Mouse (Mus musculus): ENCODE measurements at regions not wholly inside any gene's neighbourhood (a gene's known extent, or its start where the extent isn't known, plus 50 kb on each side); places are given as distances from the start of the nearest gene placed in this dataset.

GRCm38 (mm10) chr16:52747744-52748143 is 293.9 kb upstream of the Alcam start:
- Histone ChIP-seq H3K27ac (ENCODE audit: low read depth, low read length) (no peak overlapping the region), H3K4me1 (replicated peaks; ENCODE audit: control insufficient read depth, insufficient read depth, low read length) (no peaks in the 10 kb centered on the region), H3K9ac (ENCODE audit: low read length) (no peak overlapping the region), H3K9me3 (ENCODE audit: control insufficient read depth, low read length) (no peaks in the 10 kb centered on the region), H3K36me3 (ENCODE audit: control insufficient read depth, insufficient read depth, low read length) (no peaks in the 10 kb centered on the region), H3K4me3 (ENCODE audit: low read depth, low read length) (no peak overlapping the region), H3K4me2 (ENCODE audit: low read depth, low read length, severe bottlenecking) (no peak overlapping the region), H3K27me3 (ENCODE audit: control insufficient read depth, insufficient read depth, low read length) (no peaks in the 10 kb centered on the region)
- ATAC-seq (replicated peaks; ENCODE audit: low FRiP score) (no peak), DNase-seq (ENCODE audit: low spot score) (no peak)
- 91% methylated on average over 3 of the region's 3 CpGs for WGBS

- no peaks in the 10 kb centered on the region for H3K27me3 ChIP-seq (ENCODE audit: control insufficient read depth, insufficient read depth, low read length)
- H3K4me2 ChIP-seq (ENCODE audit: low read depth, low read length, severe bottlenecking): no peak overlapping the region
- no peak overlapping the region for H3K9ac ChIP-seq (ENCODE audit: low read length)
- no peak for DNase-seq (ENCODE audit: low spot score)
- H3K27ac ChIP-seq (ENCODE audit: low read depth, low read length): no peak overlapping the region
- H3K4me3 ChIP-seq (ENCODE audit: low read depth, low read length): no peak overlapping the region
- 60% methylated on average over 3 of the region's 3 CpGs for WGBS
- no peak for ATAC-seq (replicated peaks; ENCODE audit: low FRiP score)
- no peaks in the 10 kb centered on the region for H3K36me3 ChIP-seq (ENCODE audit: control insufficient read depth, insufficient read depth, low read length)
- H3K9me3 ChIP-seq (ENCODE audit: control insufficient read depth, low read length): no peaks in the 10 kb centered on the region
- no peaks in the 10 kb centered on the region for H3K4me1 ChIP-seq (replicated peaks; ENCODE audit: control insufficient read depth, insufficient read depth, low read length)
These were observed 292.3 kb upstream of the Alcam start for GRCm38 (mm10) chr16:52746186-52746585.

DNA sequence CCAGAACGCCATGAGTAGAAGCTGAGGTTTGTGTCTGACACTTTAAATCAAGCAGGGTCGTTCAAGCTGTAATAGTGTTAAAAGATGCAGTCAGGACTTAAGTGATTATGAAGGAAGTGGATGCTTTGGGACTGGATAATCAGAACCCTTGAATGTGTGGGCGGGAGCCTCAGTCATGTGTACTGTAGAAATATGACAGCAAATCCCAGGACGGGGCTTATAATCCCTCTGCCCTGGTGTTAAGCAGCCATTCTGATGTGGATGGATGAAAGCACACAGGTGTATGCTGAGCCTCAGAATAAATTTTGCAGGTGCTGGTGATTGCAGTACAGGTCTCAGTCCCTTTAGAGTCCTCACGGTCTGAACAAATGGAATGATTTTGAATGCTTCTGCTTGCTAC is 290.8 kb upstream of the Alcam start:
- H3K4me1 ChIP-seq (replicated peaks; ENCODE audit: control insufficient read depth, insufficient read depth, low read length): no peaks in the 10 kb centered on the region
- H3K36me3 ChIP-seq (ENCODE audit: control insufficient read depth, insufficient read depth, low read length): no peaks in the 10 kb centered on the region
- H3K4me2 ChIP-seq (ENCODE audit: low read depth, low read length, severe bottlenecking): no peak overlapping the region
- H3K9me3 ChIP-seq (ENCODE audit: control insufficient read depth, low read length): no peaks in the 10 kb centered on the region
- 84% methylated on average over 5 of the region's 5 CpGs for WGBS
- H3K9ac ChIP-seq (ENCODE audit: low read length): no peak overlapping the region
- no peak overlapping the region for H3K4me3 ChIP-seq (ENCODE audit: low read depth, low read length)
- no peak overlapping the region for H3K27ac ChIP-seq (ENCODE audit: low read depth, low read length)
- H3K27me3 ChIP-seq (ENCODE audit: control insufficient read depth, insufficient read depth, low read length): no peaks in the 10 kb centered on the region
- ATAC-seq (replicated peaks; ENCODE audit: low FRiP score) (no peak), DNase-seq (ENCODE audit: low spot score) (no peak)

DNA sequence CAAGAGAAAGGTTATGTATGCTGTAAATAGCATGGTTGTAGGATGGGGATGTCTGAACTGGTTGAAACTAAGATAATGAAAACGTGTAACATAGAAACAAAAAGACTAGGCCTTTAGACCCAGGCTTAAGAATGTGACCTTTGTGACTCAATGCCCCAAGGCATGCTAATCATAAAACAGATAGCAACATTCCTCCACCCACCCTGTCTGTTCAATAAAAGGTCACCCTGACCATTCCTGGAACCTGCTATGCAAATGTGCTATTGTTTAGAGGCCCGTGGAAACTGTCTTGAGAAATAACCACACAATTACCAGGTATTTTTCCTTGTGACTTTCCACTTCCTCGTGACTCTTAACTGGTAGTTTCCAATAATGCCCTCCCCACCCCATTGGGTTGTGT is 288.3 kb upstream of the Alcam start:
- no peak for ATAC-seq (replicated peaks; ENCODE audit: low FRiP score)
- no peak overlapping the region for H3K4me3 ChIP-seq (ENCODE audit: low read depth, low read length)
- no peak for DNase-seq (ENCODE audit: low spot score)
- WGBS: 77% methylated on average over 3 of the region's 3 CpGs
- H3K9me3 ChIP-seq (ENCODE audit: control insufficient read depth, low read length): no peaks in the 10 kb centered on the region
- H3K27ac ChIP-seq (ENCODE audit: low read depth, low read length): no peak overlapping the region
- no peak overlapping the region for H3K4me2 ChIP-seq (ENCODE audit: low read depth, low read length, severe bottlenecking)
- H3K27me3 ChIP-seq (ENCODE audit: control insufficient read depth, insufficient read depth, low read length): no peaks in the 10 kb centered on the region
- no peaks in the 10 kb centered on the region for H3K36me3 ChIP-seq (ENCODE audit: control insufficient read depth, insufficient read depth, low read length)
- H3K4me1 ChIP-seq (replicated peaks; ENCODE audit: control insufficient read depth, insufficient read depth, low read length): no peaks in the 10 kb centered on the region
- no peak overlapping the region for H3K9ac ChIP-seq (ENCODE audit: low read length)

DNA sequence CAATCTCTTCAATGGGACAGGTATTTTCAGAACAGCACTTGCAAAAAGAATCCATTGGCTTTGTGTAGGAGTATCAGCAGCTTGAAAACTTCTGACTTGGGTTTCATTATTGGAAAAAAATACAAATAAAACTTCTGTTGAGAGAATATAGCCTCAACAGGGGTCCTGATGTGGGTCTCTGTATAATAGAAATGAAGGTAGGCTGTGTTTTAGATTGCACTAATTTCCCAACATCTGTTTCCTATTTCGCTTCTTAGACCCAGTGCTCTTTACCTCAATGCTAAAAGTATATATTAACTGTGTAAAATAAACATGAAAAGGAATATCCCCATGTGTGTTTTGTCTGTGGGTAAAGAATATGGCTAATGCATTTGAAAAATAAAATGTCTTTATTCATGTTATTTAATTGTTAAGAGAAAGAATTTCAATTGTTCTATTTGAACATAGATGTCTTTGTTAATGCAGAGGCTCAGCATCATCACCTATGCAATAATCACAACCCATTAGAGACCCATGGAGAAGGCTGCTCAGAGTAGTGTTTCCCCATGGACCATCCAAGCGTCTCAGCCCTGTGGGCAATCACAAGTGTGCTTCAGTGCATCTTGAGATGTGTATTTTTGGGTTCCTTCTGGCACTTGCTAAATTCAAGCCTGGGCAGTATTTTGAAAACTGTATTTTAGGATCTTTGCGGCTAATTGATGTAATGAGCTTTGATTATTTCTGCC is 272.4 kb upstream of the Alcam start:
- H3K4me2 ChIP-seq (ENCODE audit: low read depth, low read length, severe bottlenecking): no peak overlapping the region
- H3K4me3 ChIP-seq (ENCODE audit: low read depth, low read length): no peak overlapping the region
- no peaks in the 10 kb centered on the region for H3K4me1 ChIP-seq (replicated peaks; ENCODE audit: control insufficient read depth, insufficient read depth, low read length)
- no peak overlapping the region for H3K9ac ChIP-seq (ENCODE audit: low read length)
- no peak overlapping the region for H3K27ac ChIP-seq (ENCODE audit: low read depth, low read length)
- WGBS: 82% methylated on average over 3 of the region's 3 CpGs
- no peak for ATAC-seq (replicated peaks; ENCODE audit: low FRiP score)
- no peaks in the 10 kb centered on the region for H3K9me3 ChIP-seq (ENCODE audit: control insufficient read depth, low read length)
- H3K36me3 ChIP-seq (ENCODE audit: control insufficient read depth, insufficient read depth, low read length): no peaks in the 10 kb centered on the region
- no peaks in the 10 kb centered on the region for H3K27me3 ChIP-seq (ENCODE audit: control insufficient read depth, insufficient read depth, low read length)
- no peak for DNase-seq (ENCODE audit: low spot score)

DNA sequence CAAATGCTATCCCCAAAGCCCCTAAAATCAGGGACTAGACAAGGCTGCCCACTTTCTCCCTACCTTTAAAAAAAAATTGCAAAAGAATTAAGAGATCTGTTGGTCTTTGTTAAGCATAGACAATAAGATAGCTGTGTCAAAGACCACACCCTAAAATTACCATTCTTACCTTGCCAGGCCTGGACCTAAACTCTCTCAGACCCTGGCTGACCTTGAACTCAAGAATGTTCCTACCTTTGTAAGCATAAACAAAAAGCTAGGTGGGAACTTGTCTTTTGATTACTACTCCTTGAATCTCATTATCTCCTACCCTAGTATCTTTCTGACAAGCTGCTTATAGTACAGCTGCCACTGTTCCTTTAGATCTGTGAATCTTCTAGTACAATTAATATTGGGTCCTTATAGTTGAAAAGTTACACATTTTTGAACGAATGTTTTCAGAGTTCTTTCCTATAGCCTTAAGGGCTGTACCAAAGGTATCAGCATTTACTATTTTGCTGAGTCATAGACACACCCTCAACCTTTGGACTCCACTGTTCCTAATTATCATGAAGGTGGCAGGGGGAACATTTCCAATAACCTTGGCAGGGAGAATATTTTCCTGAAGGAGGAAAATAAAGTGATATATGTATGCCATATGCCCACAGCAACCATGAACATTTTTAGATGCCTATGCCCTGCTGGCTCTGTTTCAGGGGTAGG is 264.5 kb upstream of the Alcam start:
- Histone ChIP-seq H3K36me3 (ENCODE audit: control insufficient read depth, insufficient read depth, low read length) (no peaks in the 10 kb centered on the region), H3K4me1 (replicated peaks; ENCODE audit: control insufficient read depth, insufficient read depth, low read length) (no peaks in the 10 kb centered on the region), H3K27ac (ENCODE audit: low read depth, low read length) (no peak overlapping the region), H3K9ac (ENCODE audit: low read length) (no peak overlapping the region), H3K4me2 (ENCODE audit: low read depth, low read length, severe bottlenecking) (no peak overlapping the region), H3K9me3 (ENCODE audit: control insufficient read depth, low read length) (no peaks in the 10 kb centered on the region), H3K4me3 (ENCODE audit: low read depth, low read length) (no peak overlapping the region), H3K27me3 (ENCODE audit: control insufficient read depth, insufficient read depth, low read length) (no peaks in the 10 kb centered on the region)
- ATAC-seq (replicated peaks; ENCODE audit: low FRiP score) (no peak), DNase-seq (ENCODE audit: low spot score) (no peak)
- 89% methylated on average over 1 of the region's 1 CpGs for WGBS

DNA sequence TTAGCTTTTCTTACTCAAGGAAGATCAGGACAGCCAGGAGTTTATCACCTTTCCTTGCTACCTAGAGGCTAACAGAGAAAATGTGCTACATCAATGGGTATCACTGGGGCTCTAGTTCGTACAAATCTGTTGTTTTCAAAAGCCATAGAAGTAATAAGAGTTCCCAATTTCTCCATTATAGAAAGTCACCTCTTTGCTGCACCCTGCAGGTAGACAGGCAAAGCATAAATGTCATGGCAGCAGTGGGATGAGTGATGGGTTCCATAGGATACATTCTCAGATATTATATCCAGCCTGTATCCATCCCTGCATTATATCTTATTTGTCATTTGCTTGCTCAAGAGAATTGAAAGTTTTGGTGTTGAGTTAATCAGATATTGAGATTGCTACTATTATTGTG is 236.4 kb upstream of the Alcam start:
- no peaks in the 10 kb centered on the region for H3K4me1 ChIP-seq (replicated peaks; ENCODE audit: control insufficient read depth, insufficient read depth, low read length)
- no peak for DNase-seq (ENCODE audit: low spot score)
- no peaks in the 10 kb centered on the region for H3K27me3 ChIP-seq (ENCODE audit: control insufficient read depth, insufficient read depth, low read length)
- H3K27ac ChIP-seq (ENCODE audit: low read depth, low read length): no peak overlapping the region
- no peak overlapping the region for H3K9ac ChIP-seq (ENCODE audit: low read length)
- no peaks in the 10 kb centered on the region for H3K36me3 ChIP-seq (ENCODE audit: control insufficient read depth, insufficient read depth, low read length)
- no peaks in the 10 kb centered on the region for H3K9me3 ChIP-seq (ENCODE audit: control insufficient read depth, low read length)
- no peak overlapping the region for H3K4me2 ChIP-seq (ENCODE audit: low read depth, low read length, severe bottlenecking)
- 81% methylated on average over 1 of the region's 1 CpGs for WGBS
- no peak for ATAC-seq (replicated peaks; ENCODE audit: low FRiP score)
- no peak overlapping the region for H3K4me3 ChIP-seq (ENCODE audit: low read depth, low read length)

DNA sequence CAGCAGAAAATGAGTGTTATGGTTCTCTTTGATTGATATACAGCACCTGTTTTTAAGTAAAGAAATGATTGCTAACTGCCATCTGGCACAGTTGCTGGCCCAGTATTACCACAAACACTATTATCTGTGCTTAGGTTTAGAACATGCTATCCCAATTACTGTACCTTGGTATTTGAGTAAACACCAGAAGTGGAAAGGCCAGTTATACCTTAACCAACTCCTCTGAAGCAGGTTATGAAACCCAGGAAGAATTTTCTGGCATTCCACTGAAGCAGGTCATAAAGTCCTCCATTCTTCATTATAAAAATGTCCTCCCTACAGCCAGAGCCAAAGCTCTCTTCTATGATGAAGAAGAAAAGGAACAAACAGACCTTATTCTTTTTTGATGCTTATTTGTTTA is 201.0 kb upstream of the Alcam start:
- H3K27ac ChIP-seq (ENCODE audit: low read depth, low read length): no peak overlapping the region

More for the DNA sequence above, 201.0 kb upstream of the Alcam start:
- Histone ChIP-seq H3K4me3 (ENCODE audit: low read depth, low read length) (no peak overlapping the region), H3K9ac (ENCODE audit: low read length) (no peak overlapping the region), H3K9me3 (ENCODE audit: control insufficient read depth, low read length) (no peaks in the 10 kb centered on the region), H3K36me3 (ENCODE audit: control insufficient read depth, insufficient read depth, low read length) (no peaks in the 10 kb centered on the region), H3K4me2 (ENCODE audit: low read depth, low read length, severe bottlenecking) (no peak overlapping the region), H3K27me3 (ENCODE audit: control insufficient read depth, insufficient read depth, low read length) (no peaks in the 10 kb centered on the region), H3K4me1 (replicated peaks; ENCODE audit: control insufficient read depth, insufficient read depth, low read length) (no peaks in the 10 kb centered on the region)
- DNase-seq (ENCODE audit: low spot score): no peak
- no peak for ATAC-seq (replicated peaks; ENCODE audit: low FRiP score)
